Mouse (Mus musculus): Measurements from ENCODE around the gene Usp35.

DNA sequence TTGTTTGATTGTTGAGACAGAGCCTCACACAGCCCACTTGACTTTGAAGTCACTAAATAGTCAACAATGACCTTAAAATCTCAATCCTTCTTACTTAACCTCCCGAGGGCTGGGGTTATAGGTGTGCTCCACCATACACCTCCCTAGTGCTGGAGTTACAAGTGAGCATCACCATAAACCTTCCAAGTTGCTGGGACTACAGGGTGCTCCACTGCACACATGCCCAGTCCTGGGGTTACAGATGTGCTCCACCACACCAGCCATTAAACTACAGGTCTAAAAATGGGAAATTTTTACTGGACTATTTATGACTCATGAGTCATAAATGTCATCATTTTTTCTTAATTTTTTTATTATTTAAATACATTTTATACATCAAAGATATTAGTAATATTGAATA, 34.1 kb upstream of the Usp35 start:
- TF ChIP-seq CTCF (IDR thresholded peaks at IDR 0.05; ENCODE audit: extremely low read depth, insufficient read length, insufficient replicate concordance, low read depth, low read length), result no peak
- no peak for TF ChIP-seq POLR2A (IDR thresholded peaks at IDR 0.05; ENCODE audit: low read depth, low read length)

All from small intestine, adult 2 months (tissue).